Mouse (Mus musculus) cerebellum, adult (tissue): ENCODE data around the gene Nebl.

ENCODE experiments used
- ATAC-seq: cut with Nextera tagmentation; 2 replicates; pipeline ENCODE4 v1.9.2; 2017; ENCODE audit warnings: mild to moderate bottlenecking, moderate library complexity, mixed read lengths; ENCODE audit not compliant: insufficient number of reproducible peaks, low FRiP score, low TSS enrichment

The Nebl gene

GRCm38 (mm10) chr2:17525739-17526526 is 205.3 kb downstream of the Nebl start:
- no peak for ATAC-seq

DNA sequence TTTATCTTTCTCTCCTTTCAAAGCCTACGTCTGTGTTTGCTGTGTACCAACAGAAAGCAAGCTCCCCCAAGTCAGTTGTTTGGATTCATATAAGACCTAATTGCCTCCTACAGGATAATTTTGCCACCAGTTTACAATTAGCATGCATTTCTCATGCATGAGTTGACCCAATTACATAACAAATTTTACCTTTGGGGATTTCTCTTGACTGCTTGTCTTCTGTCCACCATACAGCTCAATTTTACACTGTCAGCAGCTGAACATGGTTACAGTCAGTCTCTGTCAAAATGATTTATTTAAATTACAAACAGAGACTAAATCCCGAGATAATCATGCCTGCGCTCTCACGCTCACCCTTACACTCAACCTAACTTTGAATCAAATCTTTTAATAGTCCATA is 206.1 kb downstream of the Nebl start:
- no peak for ATAC-seq

- ATAC-seq: no peak
Measured at GRCm38 (mm10) chr2:17524205-17524978, 206.9 kb downstream of the Nebl start.

- ATAC-seq: no peak
Measured at GRCm38 (mm10) chr2:17523791-17524190, 207.5 kb downstream of the Nebl start.

GRCm38 (mm10) chr2:17515686-17516085 is 215.6 kb downstream of the Nebl start:
- ATAC-seq: peak; percentile 81

- ATAC-seq: peak; percentile 57; the same call in 1 of the 2 replicates
Measured at GRCm38 (mm10) chr2:17514765-17515164, 216.5 kb downstream of the Nebl start.

GRCm38 (mm10) chr2:17509942-17510341 is 221.3 kb downstream of the Nebl start:
- no peak for ATAC-seq

- no peak for ATAC-seq
Measured at GRCm38 (mm10) chr2:17507362-17507761, 223.9 kb downstream of the Nebl start.

- no peak for ATAC-seq
Measured at GRCm38 (mm10) chr2:17504115-17504774, 227.0 kb downstream of the Nebl start.

DNA sequence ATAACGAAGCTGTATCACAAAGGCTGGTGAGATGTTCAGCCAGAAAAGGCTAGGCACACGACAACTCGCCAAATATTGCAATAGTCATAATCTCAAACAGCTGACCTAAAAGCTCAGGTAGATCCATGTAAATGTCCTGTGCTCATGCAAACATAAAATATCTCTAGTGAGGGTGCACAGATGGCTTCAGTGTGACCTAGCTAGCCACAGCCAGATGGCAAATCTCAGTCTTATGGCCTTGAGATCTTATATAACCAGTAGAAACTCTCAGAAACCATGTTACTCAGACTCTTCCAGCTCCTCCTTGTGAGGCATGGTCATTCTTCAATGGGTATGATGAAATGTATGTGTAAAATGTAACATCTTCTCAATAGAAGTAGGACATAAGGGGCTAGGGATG is 230.2 kb downstream of the Nebl start:
- peak; percentile 86 for ATAC-seq

DNA sequence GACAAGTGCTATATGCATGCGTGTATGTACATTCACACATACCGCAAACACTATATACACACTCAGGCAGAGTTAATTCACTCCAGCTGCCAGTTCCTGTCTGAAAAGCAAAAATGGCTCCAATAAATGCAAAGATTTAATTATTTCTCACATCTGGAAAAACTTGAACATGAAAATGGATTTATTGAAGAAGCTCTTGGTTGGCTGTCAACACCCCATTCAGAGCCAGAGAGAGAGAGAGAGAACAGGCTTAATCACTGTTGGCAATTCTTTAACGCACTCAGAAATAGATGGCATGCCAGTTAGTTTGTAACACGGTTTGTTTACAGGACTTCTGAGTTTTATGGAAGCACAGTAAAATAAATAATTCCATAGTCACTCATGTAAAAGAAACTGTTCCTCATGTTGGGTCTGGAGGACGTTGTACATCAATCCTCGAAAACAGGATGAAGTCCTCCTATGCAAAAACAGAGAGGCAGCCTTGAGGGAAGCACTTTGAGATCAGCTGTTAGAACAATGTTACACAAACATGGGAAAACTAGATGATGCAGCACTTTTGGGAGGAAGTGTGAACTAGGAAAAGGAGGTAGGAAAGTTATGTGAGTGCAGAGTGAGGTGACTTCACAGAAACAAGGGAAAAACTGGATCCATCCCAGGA is 265.6 kb downstream of the Nebl start:
- no peak for ATAC-seq

DNA sequence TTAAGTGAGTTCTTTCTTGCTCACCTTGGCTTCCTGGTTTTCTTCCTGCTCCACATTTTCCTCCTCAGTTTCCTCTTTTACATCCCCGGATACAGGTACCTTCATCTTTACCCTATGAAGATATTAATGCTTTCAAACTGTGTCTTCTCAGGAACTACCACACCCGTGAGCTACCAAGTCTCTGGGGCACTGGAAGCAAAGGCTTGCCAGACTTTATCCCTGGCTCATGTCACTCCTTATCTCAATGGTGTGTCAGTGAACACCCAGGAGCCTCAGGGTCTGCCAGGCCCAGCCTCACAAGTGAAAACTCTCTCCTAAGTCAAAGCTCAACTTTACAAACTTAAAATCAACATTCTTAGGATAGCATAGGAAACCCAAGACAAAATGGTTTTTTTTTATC is 270.8 kb downstream of the Nebl start:
- no peak for ATAC-seq

GRCm38 (mm10) chr2:17453676-17454075 is 277.6 kb downstream of the Nebl start:
- ATAC-seq: no peak

DNA sequence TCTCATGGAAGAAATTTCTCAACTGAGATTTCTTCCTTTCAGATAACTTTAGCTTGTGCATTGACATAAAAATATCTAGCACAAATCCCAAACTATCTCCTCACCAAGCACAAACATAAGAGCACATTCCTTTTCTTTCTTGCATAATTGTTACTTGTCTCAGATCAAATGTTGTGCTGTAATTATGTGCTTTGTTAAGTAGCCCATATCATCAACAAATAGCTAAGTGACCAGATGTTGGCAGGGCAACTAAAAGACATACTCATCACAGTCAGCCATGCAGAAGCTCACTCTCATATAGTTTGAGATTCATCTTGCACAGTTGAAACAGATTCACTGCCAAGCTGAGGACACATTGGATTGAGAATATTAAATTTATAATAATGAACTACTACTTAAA is 282.9 kb downstream of the Nebl start:
- no peak for ATAC-seq

DNA sequence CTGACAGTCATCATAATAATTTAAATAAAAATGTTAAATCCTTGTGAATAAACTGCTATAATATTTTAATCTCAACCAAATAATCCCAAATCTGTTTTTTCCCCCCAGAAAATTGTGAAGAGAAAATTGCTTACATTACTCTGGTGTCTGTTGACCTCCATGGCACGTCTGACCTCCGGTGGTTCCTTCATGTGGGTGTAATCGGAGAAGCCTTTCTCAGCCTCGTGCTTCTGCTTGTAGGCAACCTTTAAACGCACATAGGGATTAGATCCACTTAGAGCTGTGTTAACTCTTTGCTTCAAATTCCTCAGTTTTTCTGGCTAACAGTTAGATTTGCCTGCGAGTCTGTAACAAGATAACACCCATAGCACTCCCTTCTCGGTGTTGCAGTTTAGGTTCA is 287.7 kb downstream of the Nebl start:
- no peak for ATAC-seq

GRCm38 (mm10) chr2:17438317-17438716 is 292.9 kb downstream of the Nebl start:
- no peak for ATAC-seq

DNA sequence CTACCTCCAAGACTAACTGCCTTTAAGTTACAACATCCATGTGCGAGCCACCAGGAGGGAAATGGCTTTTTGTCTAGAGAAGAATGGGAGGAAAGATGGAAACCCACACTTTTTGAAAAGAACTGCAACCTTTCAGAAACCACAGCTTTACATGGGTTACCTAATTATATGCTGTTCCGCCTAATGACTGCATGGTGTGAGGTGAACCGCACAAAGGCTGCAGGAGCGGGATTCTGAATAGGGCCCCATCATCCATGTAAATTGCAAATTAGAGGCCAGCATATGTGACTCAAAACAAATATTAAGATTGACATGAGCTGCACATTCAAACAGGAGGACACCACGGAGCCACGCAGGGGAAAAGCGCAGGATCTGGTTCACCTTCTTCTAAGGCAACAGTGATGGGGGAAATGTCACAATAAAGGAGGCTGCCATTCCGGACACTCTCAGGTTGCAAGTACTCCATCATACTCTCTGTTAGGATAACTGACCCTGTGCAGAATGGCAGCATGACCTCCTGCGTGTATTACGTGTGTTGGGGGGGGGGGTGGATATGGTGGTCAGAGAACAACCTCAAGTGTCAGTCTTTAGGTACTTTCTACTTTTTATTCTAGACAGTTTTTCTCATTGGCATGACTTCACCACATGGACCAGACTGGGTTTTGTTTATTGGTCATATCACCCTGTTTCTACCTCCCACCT is 294.4 kb downstream of the Nebl start:
- no peak for ATAC-seq

DNA sequence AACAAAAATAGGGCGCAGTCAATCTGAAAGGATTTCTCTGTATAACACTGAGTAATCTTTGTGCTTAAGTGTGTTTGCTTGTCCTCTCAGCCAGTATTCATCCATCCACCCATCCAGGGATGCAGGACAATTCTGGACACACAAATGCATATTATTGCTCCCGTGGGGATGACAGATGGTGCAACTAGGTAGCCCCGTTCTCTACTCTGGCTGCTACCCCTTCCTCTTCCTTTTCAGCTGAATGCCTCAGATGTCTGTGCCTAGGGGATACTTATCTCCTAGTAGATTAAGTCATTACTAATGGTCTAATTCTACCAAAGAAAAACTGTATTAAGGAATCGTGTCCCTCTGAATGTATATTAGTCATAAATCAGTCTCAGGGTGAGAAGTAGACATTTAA is 296.0 kb downstream of the Nebl start:
- ATAC-seq: no peak

DNA sequence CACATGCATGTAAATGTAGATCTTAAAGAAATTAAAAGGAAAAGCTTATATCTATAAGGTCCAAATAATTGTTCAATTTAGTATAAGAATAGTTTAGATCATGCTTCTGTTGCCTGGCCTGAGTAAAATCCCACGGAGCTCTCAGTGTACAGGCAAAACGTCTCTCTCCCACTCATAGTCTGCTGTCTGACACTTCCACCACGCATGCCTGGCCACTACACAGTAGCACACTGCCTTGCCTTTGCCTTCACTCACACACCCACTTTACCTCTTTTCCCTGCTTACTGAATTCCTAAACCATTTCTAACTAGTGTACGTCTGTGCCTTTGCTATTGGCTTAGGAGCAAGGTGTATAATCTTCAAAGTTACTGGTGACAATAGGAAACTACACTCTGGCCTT is 302.2 kb downstream of the Nebl start:
- no peak for ATAC-seq

- ATAC-seq: no peak
Measured at GRCm38 (mm10) chr2:17428156-17428555, 303.1 kb downstream of the Nebl start.
